Mouse (Mus musculus) heart, postnatal 25 days (tissue): ENCODE measurements at regions not wholly inside any gene's neighbourhood (a gene's known extent, or its start where the extent isn't known, plus 50 kb on each side); places are given as distances from the start of the nearest gene placed in this dataset.

Experiments used
- DNase-seq: peaks from one replicate; pipeline ENCODE4 v3.0.0; 2022; ENCODE audit warnings: low spot score
- intact Hi-C: fragments of 180-260 bp; cut with DNase I; formaldehyde crosslinking; loops from one replicate; pipeline ENCODE4 v1.15.1; 2025

DNA sequence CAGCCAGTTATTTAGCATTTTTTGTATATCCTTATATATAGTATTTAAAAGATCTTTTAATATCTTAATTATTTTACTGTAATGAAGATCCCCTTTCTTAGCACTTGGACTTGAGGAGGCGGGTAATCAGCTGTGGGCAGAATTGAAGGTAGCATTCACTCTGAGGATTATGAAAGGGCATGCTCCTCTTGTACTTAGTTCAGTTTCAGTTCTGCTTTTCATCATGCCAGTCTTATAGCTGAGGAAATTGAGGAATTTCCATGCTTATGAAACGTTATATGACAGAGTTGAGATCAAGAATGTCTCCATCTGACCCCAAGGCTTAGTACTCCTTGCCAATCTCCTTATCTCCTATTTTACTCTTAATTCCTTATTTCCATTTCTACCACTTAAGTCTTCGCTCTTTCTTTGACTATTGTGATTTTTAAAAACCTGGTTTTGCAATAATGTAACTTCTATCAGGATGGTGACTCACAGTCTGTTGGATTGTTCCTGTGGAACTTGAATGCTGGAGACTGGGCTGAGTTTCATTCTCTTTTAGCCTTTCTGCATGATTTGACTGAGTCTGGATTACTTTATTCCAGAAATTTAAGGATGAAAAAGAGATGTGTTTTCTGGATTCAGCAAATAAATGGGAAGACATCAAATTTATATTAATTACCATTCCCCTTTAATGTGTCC, 133.6 kb downstream of the Papss1 start:
- intact Hi-C loops = no loop called here
- no peak for DNase-seq

- DNase-seq = no peak
- intact Hi-C loops = no loop called here
Observed at GRCm38 (mm10) chr3:131703134-131703533, 138.6 kb downstream of the Papss1 start.

- DNase-seq = no peak
- intact Hi-C loops = no loop called here
Observed at GRCm38 (mm10) chr3:131713532-131713931, 149.0 kb downstream of the Papss1 start.

- DNase-seq = no peak
- intact Hi-C loops = no loop called here
Observed at GRCm38 (mm10) chr3:131718761-131719160, 154.2 kb downstream of the Papss1 start.

DNA sequence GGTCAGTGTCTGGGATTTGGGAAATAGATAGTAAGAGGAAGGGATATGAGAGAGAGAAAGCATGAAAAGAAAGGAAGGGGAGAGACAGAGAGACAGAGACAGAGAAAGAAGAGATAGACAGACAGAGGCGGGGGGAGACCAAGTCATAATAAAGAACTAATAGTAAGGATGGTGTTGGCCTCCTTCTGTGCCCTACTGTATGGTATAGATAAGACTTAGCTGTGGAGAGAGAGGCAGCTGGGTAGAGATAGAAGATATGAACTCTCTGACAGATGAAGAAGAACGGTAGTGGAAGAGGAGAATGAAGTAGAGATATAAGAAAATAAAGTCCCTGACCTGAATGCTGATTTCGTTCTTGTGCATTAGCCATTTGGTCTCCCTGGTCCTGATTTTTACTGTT, 164.1 kb downstream of the Papss1 start:
- DNase-seq = no peak
- intact Hi-C loops = no loop called here

DNA sequence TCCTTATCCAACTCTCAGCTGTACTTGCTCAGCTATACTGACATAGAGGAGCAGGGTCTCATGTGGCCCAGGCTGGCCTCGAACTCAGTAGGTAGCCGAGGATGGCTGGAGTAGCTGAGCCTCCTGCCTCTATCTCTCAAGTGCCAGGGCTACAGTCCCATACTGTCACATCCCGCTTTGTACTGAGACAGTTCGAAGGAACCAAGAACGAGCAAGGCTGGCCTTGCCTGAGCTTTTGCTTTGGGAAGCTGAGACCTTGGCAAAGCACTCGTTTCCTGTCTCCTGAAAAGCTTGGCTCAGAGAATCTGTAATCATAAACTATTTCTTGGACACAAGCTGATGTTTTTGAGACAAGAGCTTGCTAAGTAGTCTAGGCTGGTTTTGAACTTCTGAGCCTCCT, 169.7 kb downstream of the Papss1 start:
- intact Hi-C loops = no loop called here
- no peak for DNase-seq

DNA sequence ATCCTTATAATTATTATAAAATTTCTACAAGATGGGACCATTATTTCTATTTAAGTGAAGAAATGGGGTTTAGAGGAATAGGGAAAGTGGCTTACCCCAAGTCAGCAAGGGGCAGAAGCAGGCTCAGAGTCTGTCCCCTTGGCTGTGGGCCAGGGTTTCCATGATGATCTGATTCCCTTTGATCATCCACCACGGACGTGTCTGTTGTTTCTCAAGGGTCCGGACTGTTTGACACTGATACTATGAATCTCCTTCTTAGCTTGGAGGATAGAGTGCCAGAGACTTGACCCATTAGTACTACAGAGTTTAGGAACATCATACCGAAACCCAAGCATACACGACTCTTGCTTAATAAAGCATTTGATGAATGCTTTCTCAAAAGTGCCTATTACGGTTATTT, 172.9 kb downstream of the Papss1 start:
- intact Hi-C loops = no loop called here
- no peak for DNase-seq

GRCm38 (mm10) chr3:131737953-131738598, 173.5 kb downstream of the Papss1 start:
- intact Hi-C loops = no loop called here
- no peak for DNase-seq

GRCm38 (mm10) chr3:131755537-131755936, 191.0 kb downstream of the Papss1 start:
- no peak for DNase-seq
- intact Hi-C loops = no loop called here

DNA sequence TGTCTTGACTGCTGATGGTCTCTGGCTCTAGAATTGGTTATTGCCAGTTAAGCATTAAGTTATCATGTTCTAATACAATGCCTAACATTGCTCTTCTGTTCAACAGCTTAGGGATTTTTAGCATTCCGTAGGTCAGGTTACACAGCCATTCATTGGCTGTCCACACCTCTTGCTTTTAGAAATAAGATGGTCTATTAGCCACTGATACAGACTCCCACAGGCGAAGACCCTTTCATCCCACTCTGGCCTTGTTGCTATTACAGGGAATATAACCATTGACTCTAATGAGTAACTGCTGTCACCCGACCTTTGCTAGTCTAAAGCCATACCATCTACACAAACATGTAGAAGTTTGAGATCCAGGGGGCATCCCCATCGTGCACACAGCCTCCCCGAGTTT, 191.6 kb downstream of the Papss1 start:
- intact Hi-C loops = no loop called here
- no peak for DNase-seq

DNA sequence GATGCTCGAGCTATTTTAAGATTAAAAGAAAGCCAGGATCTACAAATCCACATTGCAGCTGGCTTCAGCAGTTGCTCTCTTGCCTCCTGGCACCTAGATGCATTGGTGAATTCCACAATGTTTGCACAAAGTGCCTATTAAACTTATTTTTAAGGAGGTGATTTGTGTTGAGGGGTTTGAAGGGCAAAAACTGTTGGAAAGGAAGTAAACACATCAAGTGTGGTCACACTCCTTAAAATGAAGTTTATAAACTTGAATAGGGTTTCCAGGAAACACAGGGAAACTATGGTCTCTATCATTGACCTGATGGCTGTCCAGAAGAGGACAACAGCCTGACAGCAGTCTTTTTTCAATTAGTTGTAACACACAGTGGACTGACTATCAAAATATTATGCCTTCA, 205.4 kb downstream of the Papss1 start:
- DNase-seq = no peak
- intact Hi-C loops = no loop called here

GRCm38 (mm10) chr3:131770486-131770885, 205.9 kb downstream of the Papss1 start:
- intact Hi-C loops = no loop called here
- no peak for DNase-seq

GRCm38 (mm10) chr3:131771863-131772546, 207.4 kb downstream of the Papss1 start:
- no peak for DNase-seq
- intact Hi-C loops = no loop called here

DNA sequence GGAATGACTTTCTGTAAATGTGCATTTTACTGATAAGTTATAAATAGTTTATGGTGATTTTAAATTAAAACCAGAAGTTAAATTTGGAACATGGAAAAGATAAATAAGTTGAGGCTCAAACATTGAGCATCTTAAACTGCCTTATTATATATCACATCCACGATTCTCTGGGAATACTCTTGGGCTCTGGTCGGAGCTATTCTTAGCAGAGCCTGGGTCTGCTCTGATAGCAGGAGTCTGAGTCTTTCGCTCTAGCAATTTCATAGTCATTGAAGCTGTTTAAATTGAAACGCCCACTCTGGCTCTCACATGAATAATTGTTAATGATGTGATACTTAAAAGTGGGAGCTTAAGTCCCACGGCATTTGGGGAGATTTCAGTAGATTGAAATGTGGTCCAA, 208.0 kb downstream of the Papss1 start:
- intact Hi-C loops = no loop called here
- DNase-seq = no peak

DNA sequence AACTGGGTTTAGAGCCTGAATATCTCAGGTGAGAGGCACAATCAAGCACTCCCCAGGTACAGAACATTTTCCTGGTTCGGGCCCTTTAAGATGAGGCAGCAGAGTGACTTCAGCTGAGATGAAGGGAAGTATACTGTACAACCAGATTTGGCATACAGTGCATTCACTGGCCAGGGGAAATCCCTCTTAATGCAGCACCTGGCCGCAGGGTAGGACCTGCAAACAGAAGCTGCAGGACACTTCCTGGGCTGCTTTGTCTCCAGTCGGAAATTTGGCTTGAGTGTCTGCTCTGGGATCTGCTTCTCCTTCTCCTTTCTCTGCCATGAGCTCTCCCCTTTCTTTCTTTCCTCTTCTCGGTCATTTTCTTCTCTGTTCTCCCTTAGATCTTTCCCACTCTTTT, 210.9 kb downstream of the Papss1 start:
- DNase-seq = no peak
- intact Hi-C loops = no loop called here

GRCm38 (mm10) chr3:131776650-131777049, 212.1 kb downstream of the Papss1 start:
- no peak for DNase-seq
- intact Hi-C loops = no loop called here

DNA sequence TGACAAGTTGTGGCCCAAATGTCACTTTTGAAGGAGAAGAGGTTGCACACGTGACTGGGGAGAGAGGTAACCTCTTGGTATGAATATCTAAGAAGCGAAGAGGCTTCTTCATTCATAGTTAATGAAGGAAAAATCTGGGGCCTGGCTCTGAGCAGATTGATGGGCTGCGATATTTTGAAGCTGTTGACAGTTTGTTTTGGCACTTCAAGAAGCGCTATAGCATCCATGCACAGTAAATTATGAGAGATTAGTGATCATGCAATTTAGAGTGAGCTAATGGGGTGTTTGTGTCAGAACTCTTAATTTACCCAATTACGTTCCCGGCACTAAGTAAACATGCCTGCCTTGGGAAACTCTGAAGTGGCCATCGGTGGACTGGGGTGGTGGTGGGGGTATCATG, 215.2 kb downstream of the Papss1 start:
- intact Hi-C loops = no loop called here
- no peak for DNase-seq

- no peak for DNase-seq
- intact Hi-C loops = no loop called here
Observed at GRCm38 (mm10) chr3:131785524-131785923, 221.0 kb downstream of the Papss1 start.

- intact Hi-C loops = no loop called here
- DNase-seq = no peak
Observed at GRCm38 (mm10) chr3:131788321-131788720, 223.8 kb downstream of the Papss1 start.

- DNase-seq = no peak
- intact Hi-C loops = no loop called here
Observed at GRCm38 (mm10) chr3:131789177-131789576, 224.6 kb downstream of the Papss1 start.

GRCm38 (mm10) chr3:131794056-131794455, 229.5 kb downstream of the Papss1 start:
- intact Hi-C loops = no loop called here
- DNase-seq = no peak
